Mouse (Mus musculus): ENCODE results near the gene Usp5. TPM values are rescaled to one million over a fixed set of nuclear protein-coding genes. Genes with fewer than 3 reads are reported as not detected.

Gene Usp5
- total RNA-seq (2021) (10 to 100 TPM; 68.4 to 72.3 TPM), polyA plus RNA-seq (2012; rRNA removed) (51.0 and 74.9 TPM in 2 replicates)
- long read RNA-seq, transcript Usp5-202 (20 exons, 3,076 nt) = minor isoform, 13 of 79 reads
- long read RNA-seq, transcript Usp5-201 (20 exons, 3,213 nt) = major isoform, 43 of 79 reads
- long read RNA-seq, partial matches to known transcripts = 17 of 79 reads
- long read RNA-seq, other reads (novel, unspliced or antisense) = 6 of 79 reads

GRCm38 (mm10) chr6:124828868-124829798 lies at the start of gene Usp5, which contains the start of gene Cdca3:
Usp5 (minus strand) TSS chr6:124829484.
Cdca3 (plus strand) TSS chr6:124829547.
- intact Hi-C loops (cut with DNase I) = no loop called here
- Histone ChIP-seq H3K79me2 (replicated peaks; ENCODE audit: control insufficient read depth, insufficient read depth, low read length) (no peaks in the 10 kb centered on the region; the same call in 1 of the 2 replicates), H3K4me1 (ENCODE audit: control insufficient read depth, insufficient read depth, low read length) (peaks cover 1% of the 10 kb centered on the region; the same call in 1 of the 2 replicates), H3K27me3 (ENCODE audit: control insufficient read depth, insufficient read depth, low read length) (no peaks in the 10 kb centered on the region), H3K4me3 (peak within 1 kb of the TSS; percentile 81), H3K36me3 (ENCODE audit: control insufficient read depth, insufficient read depth, low read length) (no peaks in the 10 kb centered on the region), H3K27ac (peak within 1 kb of the TSS; percentile 94), H3K9ac (ENCODE audit: low read depth, low read length) (peak within 1 kb of the TSS; percentile 60)
- DNase-seq = peak; percentile 94 to 100
- under 1% methylated on average over 55 of the region's 55 CpGs for WGBS
- TF ChIP-seq POLR2A (IDR thresholded peaks at IDR 0.05; ENCODE audit: insufficient read depth, low read depth, low read length) (peak; percentile 60; the same call in 1 of the 2 replicates), EP300 (IDR thresholded peaks at IDR 0.05; ENCODE audit: insufficient read depth, low read depth, low read length) (peak; percentile 46; the same call in 1 of the 2 replicates), CTCF (IDR thresholded peaks at IDR 0.05) (peak; percentile 4; the same call in 1 of the 2 replicates)

GRCm38 (mm10) chr6:124874348-124874747 lies 45.1 kb upstream of the Usp5 start:
- intact Hi-C loops (cut with DNase I) = no loop called here
- H3K27me3 ChIP-seq (ENCODE audit: control insufficient read depth, insufficient read depth, low read length) = no peaks in the 10 kb centered on the region
- H3K79me2 ChIP-seq (replicated peaks; ENCODE audit: control insufficient read depth, insufficient read depth, low read length) = no peaks in the 10 kb centered on the region
- no peaks in the 10 kb centered on the region for H3K4me1 ChIP-seq (ENCODE audit: control insufficient read depth, insufficient read depth, low read length)
- no peaks in the 10 kb centered on the region for H3K36me3 ChIP-seq (ENCODE audit: control insufficient read depth, insufficient read depth, low read length)
- no peak overlapping the region for H3K9ac ChIP-seq (ENCODE audit: low read depth, low read length)
- H3K4me3 ChIP-seq = no peak overlapping the region
- TF ChIP-seq EP300 (IDR thresholded peaks at IDR 0.05; ENCODE audit: insufficient read depth, low read depth, low read length) (no peak), POLR2A (IDR thresholded peaks at IDR 0.05; ENCODE audit: insufficient read depth, low read depth, low read length) (no peak), CTCF (IDR thresholded peaks at IDR 0.05) (no peak)
- no peak for DNase-seq
- WGBS = 25% methylated on average over 2 of the region's 3 CpGs
- H3K27ac ChIP-seq = no peak overlapping the region

GRCm38 (mm10) chr6:124866560-124866959 lies 37.3 kb upstream of the Usp5 start:
- H3K27me3 ChIP-seq (ENCODE audit: control insufficient read depth, insufficient read depth, low read length) = no peaks in the 10 kb centered on the region
- intact Hi-C loops (cut with DNase I) = no loop called here
- no peak overlapping the region for H3K4me3 ChIP-seq
- no peak for DNase-seq
- WGBS = 74% methylated on average over 6 of the region's 7 CpGs
- no peak for TF ChIP-seq EP300 (IDR thresholded peaks at IDR 0.05; ENCODE audit: insufficient read depth, low read depth, low read length)
- TF ChIP-seq POLR2A (IDR thresholded peaks at IDR 0.05; ENCODE audit: insufficient read depth, low read depth, low read length) = no peak
- TF ChIP-seq CTCF (IDR thresholded peaks at IDR 0.05) = no peak
- no peak overlapping the region for H3K27ac ChIP-seq
- H3K4me1 ChIP-seq (ENCODE audit: control insufficient read depth, insufficient read depth, low read length) = no peaks in the 10 kb centered on the region
- no peaks in the 10 kb centered on the region for H3K36me3 ChIP-seq (ENCODE audit: control insufficient read depth, insufficient read depth, low read length)
- no peak overlapping the region for H3K9ac ChIP-seq (ENCODE audit: low read depth, low read length)
- no peaks in the 10 kb centered on the region for H3K79me2 ChIP-seq (replicated peaks; ENCODE audit: control insufficient read depth, insufficient read depth, low read length)

DNA sequence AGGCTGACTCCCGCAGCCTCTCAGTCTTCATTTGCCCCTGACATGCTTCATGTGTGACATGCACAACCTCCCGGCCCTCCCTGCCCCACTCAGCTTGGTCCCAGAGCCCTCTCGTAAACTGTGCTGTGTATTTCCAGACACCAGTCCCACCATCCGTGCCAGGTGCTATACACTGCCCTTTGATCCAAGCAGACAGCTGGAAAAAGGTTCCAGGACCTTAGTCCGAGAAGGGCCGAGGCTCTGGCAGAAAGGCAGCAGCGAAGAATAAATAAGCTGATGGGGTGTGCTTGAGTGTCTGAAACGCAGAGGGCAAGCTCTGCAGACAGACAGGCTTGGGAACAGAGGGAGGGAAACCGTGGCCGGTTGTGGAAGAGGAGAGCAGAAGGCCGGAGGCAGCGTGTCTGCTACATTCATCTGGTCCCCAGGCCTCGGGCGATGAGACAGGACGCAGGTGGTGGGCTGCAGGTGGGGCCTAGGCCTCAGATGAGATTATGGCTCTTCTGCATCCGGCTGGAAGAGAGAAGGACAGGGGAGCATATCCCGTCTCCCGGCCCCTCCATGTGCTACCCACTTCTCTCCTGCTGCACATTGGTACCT lies 36.6 kb upstream of the Usp5 start:
- intact Hi-C loops (cut with DNase I) = no loop called here
- Histone ChIP-seq H3K36me3 (ENCODE audit: control insufficient read depth, insufficient read depth, low read length) (no peaks in the 10 kb centered on the region), H3K27me3 (ENCODE audit: control insufficient read depth, insufficient read depth, low read length) (no peaks in the 10 kb centered on the region), H3K27ac (no peak overlapping the region), H3K4me1 (ENCODE audit: control insufficient read depth, insufficient read depth, low read length) (no peaks in the 10 kb centered on the region), H3K4me3 (no peak overlapping the region), H3K9ac (ENCODE audit: low read depth, low read length) (no peak overlapping the region), H3K79me2 (replicated peaks; ENCODE audit: control insufficient read depth, insufficient read depth, low read length) (no peaks in the 10 kb centered on the region)
- 80% methylated on average over 18 of the region's 18 CpGs for WGBS
- TF ChIP-seq EP300 (IDR thresholded peaks at IDR 0.05; ENCODE audit: insufficient read depth, low read depth, low read length) (no peak), POLR2A (IDR thresholded peaks at IDR 0.05; ENCODE audit: insufficient read depth, low read depth, low read length) (no peak)
- DNase-seq = no peak

GRCm38 (mm10) chr6:124863658-124864298 lies 34.5 kb upstream of the Usp5 start, which contains the start of gene Gpr162:
Gpr162 (minus strand) TSS chr6:124863983.
- WGBS = 2% methylated on average over 43 of the region's 43 CpGs
- no peak for TF ChIP-seq POLR2A (IDR thresholded peaks at IDR 0.05; ENCODE audit: insufficient read depth, low read depth, low read length)
- TF ChIP-seq CTCF (IDR thresholded peaks at IDR 0.05) = peak; percentile 42
- no peaks in the 10 kb centered on the region for H3K36me3 ChIP-seq (ENCODE audit: control insufficient read depth, insufficient read depth, low read length)
- H3K27me3 ChIP-seq (ENCODE audit: control insufficient read depth, insufficient read depth, low read length) = no peaks in the 10 kb centered on the region
- H3K27ac ChIP-seq = no peak within 1 kb of the TSS
- no peaks in the 10 kb centered on the region for H3K79me2 ChIP-seq (replicated peaks; ENCODE audit: control insufficient read depth, insufficient read depth, low read length)
- intact Hi-C loops (cut with DNase I) = loop anchor here (5.0 kb wide), 1 partner anchor 219 kb away; no protein-coding TSS in a partner anchor
- H3K4me1 ChIP-seq (ENCODE audit: control insufficient read depth, insufficient read depth, low read length) = peaks cover 1% of the 10 kb centered on the region; the same call in 1 of the 2 replicates
- peak; percentile 59 to 71 for DNase-seq
- peak within 1 kb of the TSS; percentile 50 for H3K9ac ChIP-seq (ENCODE audit: low read depth, low read length)
- H3K4me3 ChIP-seq = peak within 1 kb of the TSS; percentile 42
